Mouse (Mus musculus) frontal cortex, adult (tissue): Measurements from ENCODE around the gene Mc3r.

Experiments
- ATAC-seq: cut with Nextera tagmentation; 2 replicates; pipeline ENCODE4 v1.9.2; 2017; ENCODE audit warnings: mild to moderate bottlenecking, moderate library complexity, mixed read lengths; ENCODE audit not compliant: low TSS enrichment

The Mc3r gene

DNA sequence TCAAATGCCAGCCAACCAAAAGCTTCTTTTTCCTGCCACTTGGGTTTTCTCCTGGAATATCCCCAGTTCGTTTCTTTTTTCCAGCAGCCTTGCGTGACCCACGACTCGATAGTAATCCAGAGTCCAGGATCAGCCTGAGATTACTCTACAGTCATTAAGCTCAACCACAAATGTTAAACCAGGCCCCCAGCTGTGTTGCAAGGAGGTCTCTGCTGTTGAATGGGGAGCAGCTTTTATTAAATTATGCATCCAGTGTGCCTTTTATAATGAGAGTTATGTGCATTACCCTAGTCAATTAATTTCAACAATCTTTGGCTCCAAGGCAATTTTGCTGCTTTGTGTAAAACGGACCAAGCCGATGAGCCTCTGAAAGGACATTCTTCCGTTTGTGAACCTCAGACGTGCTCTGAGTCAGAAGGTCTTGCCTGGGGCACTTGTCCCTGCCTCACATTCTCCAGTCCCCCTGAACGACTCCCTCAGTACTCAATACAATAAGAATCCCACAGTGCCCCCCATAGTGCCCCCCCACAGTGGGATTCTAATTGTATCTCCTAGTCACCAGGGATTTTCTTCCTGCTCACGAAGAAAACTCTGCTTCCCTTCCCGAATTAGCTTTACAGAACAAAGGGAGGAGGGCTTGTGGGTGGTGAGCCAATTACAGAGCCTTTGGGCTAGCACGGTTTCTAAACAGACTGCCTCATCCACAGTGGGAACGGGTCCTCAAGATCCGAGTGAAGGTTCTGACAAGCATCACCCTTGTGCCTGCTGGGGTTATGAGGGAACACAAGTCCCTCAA lies 51.0 kb downstream of the Mc3r start:
- no peak for ATAC-seq
